Comparison of ENCODE assay signal across 26 mouse cellular contexts in the genomic region with DNA sequence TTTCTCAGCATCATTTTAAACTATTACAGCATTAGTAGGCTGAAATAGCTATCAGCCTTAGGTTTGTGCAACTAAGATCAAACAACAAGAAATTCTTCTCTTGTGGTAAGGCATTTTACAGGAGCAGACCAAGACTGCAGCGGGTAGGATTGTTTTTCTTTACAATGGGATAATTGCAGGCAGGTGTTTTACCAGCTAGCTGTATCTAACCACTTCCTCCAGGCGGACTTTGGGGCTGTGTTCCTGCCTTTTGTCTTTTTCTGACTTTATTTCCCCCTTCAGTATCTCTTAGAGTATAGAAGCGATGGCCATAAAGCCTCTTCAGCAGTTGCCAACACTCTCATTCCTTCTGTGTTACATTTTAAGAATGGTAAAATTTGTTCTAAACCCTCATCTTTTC.
DNase-seq lines count a peak whose midpoint lies in the region; ATAC-seq and TF ChIP-seq lines count a peak whose summit lies in the region.
"Had no signal": no experiment of that assay in that cellular context is flagged by ENCODE, and none has a peak within 500 bp of the region (broad histone marks: within the 10 kb centered on the region; RNA-seq: fewer than 3 reads in every experiment).

No protein-coding gene starts in this region.

- no peaks in the 10 kb centered on the region for H3K9me3 ChIP-seq in midbrain, embryonic 11.5 days (ENCODE audit: control insufficient read depth, low read length)
- H3K9me3 ChIP-seq in midbrain, postnatal 0 days (ENCODE audit: low read length), result no peaks in the 10 kb centered on the region
- no peaks in the 10 kb centered on the region for H3K9me3 ChIP-seq in kidney, embryonic 14.5 days (ENCODE audit: control insufficient read depth, low read length)
- H3K9me3 ChIP-seq: forebrain, embryonic 10.5 days; forebrain, embryonic 13.5 days; G1E; heart, embryonic 10.5 days; heart, embryonic 13.5 days; hindbrain, embryonic 12.5 days; hindbrain, embryonic 15.5 days had no signal

- peak; percentile 45 for DNase-seq in midbrain, embryonic 11.5 days (ENCODE audit: low spot score, missing footprints)
- no peak for DNase-seq in midbrain, postnatal 0 days (ENCODE audit: low spot score)
- DNase-seq in thymus, postnatal 10 days (ENCODE audit: low spot score in 2 of 2), result peak; percentile 18 to 32
- DNase-seq in thymus, postnatal 36 days, result peak; percentile 15 to 36
- no peak for DNase-seq in layer of hippocampus, adult 2 months (ENCODE audit: low spot score in 2 of 2)
- DNase-seq: adrenal gland, postnatal 10 days; adrenal gland, postnatal 36 days; cerebellum, adult 18-20 months; cerebellum, adult 9-10 months; cerebellum, postnatal 14 days; gastrocnemius, adult 2 months; gastrocnemius, postnatal 14 days; heart, adult 18-20 months; heart, postnatal 14 days had no signal

- no peak overlapping the region for H3K4me2 ChIP-seq in midbrain, embryonic 11.5 days
- no peak overlapping the region for H3K4me2 ChIP-seq in midbrain, postnatal 0 days (ENCODE audit: low read depth, low read length, poor library complexity, severe bottlenecking)
- no peak overlapping the region for H3K4me2 ChIP-seq in kidney, embryonic 14.5 days (replicated peaks; ENCODE audit: low read depth, low read length)
- H3K4me2 ChIP-seq: forebrain, embryonic 13.5 days; heart, embryonic 13.5 days; hindbrain, embryonic 12.5 days; hindbrain, embryonic 15.5 days had no signal

- H3K9ac ChIP-seq in midbrain, embryonic 11.5 days (ENCODE audit: low read length), result no peak overlapping the region
- no peak overlapping the region for H3K9ac ChIP-seq in midbrain, postnatal 0 days (replicated peaks; ENCODE audit: low read length, poor library complexity, severe bottlenecking)
- H3K9ac ChIP-seq in kidney, embryonic 14.5 days (ENCODE audit: low read depth, low read length), result no peak overlapping the region
- H3K9ac ChIP-seq: forebrain, embryonic 13.5 days; heart, embryonic 13.5 days; hindbrain, embryonic 12.5 days; hindbrain, embryonic 15.5 days had no signal

- TF ChIP-seq CTCF in midbrain, postnatal 0 days (IDR thresholded peaks at IDR 0.05), result no peak
- TF ChIP-seq CTCF in layer of hippocampus, adult 2 months (conservative IDR thresholded peaks at IDR 0.05), result no peak

- WGBS in midbrain, embryonic 11.5 days, result 84% methylated on average over 3 of the region's 3 CpGs
- WGBS in midbrain, postnatal 0 days, result 87% methylated on average over 3 of the region's 3 CpGs
- 57% methylated on average over 3 of the region's 3 CpGs for WGBS in kidney, embryonic 14.5 days

- no peaks in the 10 kb centered on the region for H3K27me3 ChIP-seq in midbrain, embryonic 11.5 days (ENCODE audit: control insufficient read depth, insufficient read depth, low read length)
- H3K27me3 ChIP-seq in midbrain, postnatal 0 days (ENCODE audit: insufficient read depth, low read length), result no peaks in the 10 kb centered on the region
- H3K27me3 ChIP-seq in kidney, embryonic 14.5 days (ENCODE audit: control insufficient read depth, insufficient read depth, low read length), result no peaks in the 10 kb centered on the region
- H3K27me3 ChIP-seq: CH12.LX; forebrain, embryonic 13.5 days; heart, embryonic 13.5 days; hindbrain, embryonic 12.5 days; hindbrain, embryonic 15.5 days; Patski had no signal

- no peaks in the 10 kb centered on the region for H3K36me3 ChIP-seq in midbrain, embryonic 11.5 days (ENCODE audit: control insufficient read depth, insufficient read depth, low read length)
- no peaks in the 10 kb centered on the region for H3K36me3 ChIP-seq in midbrain, postnatal 0 days (ENCODE audit: insufficient read depth, low read length)
- H3K36me3 ChIP-seq in kidney, embryonic 14.5 days (ENCODE audit: control insufficient read depth, insufficient read depth, low read length), result no peaks in the 10 kb centered on the region
- H3K36me3 ChIP-seq: forebrain, embryonic 10.5 days; G1E; heart, embryonic 10.5 days; heart, embryonic 13.5 days; hindbrain, embryonic 12.5 days; hindbrain, embryonic 15.5 days had no signal

- no peak overlapping the region for H3K27ac ChIP-seq in midbrain, embryonic 11.5 days (ENCODE audit: low read depth, low read length)
- no peak overlapping the region for H3K27ac ChIP-seq in midbrain, postnatal 0 days (ENCODE audit: low read depth, low read length)
- H3K27ac ChIP-seq in kidney, embryonic 14.5 days (ENCODE audit: low read depth, low read length), result no peak overlapping the region
- no peak overlapping the region for H3K27ac ChIP-seq in layer of hippocampus, adult 2 months
- H3K27ac ChIP-seq: forebrain, embryonic 13.5 days; gastrocnemius, adult 2 months; heart, embryonic 10.5 days; heart, embryonic 13.5 days; hindbrain, embryonic 12.5 days; hindbrain, embryonic 15.5 days had no signal

- H3K4me1 ChIP-seq in midbrain, embryonic 11.5 days (ENCODE audit: control insufficient read depth, insufficient read depth, low read length), result no peaks in the 10 kb centered on the region
- no peaks in the 10 kb centered on the region for H3K4me1 ChIP-seq in midbrain, postnatal 0 days (ENCODE audit: insufficient read depth, low read length)
- no peaks in the 10 kb centered on the region for H3K4me1 ChIP-seq in kidney, embryonic 14.5 days (ENCODE audit: control insufficient read depth, insufficient read depth, low read length)
- H3K4me1 ChIP-seq: hindbrain, embryonic 12.5 days; hindbrain, embryonic 15.5 days had no signal

- no peak for ATAC-seq in midbrain, embryonic 11.5 days (ENCODE audit: low FRiP score)
- no peak for ATAC-seq in midbrain, postnatal 0 days (ENCODE audit: low FRiP score)
- ATAC-seq in kidney, embryonic 14.5 days (ENCODE audit: low FRiP score, low TSS enrichment), result no peak
- no peak for ATAC-seq in megakaryocyte-erythroid progenitor cell, adult 5-6 weeks (replicated peaks; ENCODE audit: low FRiP score, low TSS enrichment, poor library complexity, severe bottlenecking)
- ATAC-seq: forebrain, embryonic 13.5 days; forebrain, embryonic 16.5 days; Patski had no signal

- no peak overlapping the region for H3K4me3 ChIP-seq in midbrain, embryonic 11.5 days (ENCODE audit: low read depth, low read length)
- H3K4me3 ChIP-seq in midbrain, postnatal 0 days (ENCODE audit: low read depth, low read length), result no peak overlapping the region
- H3K4me3 ChIP-seq in kidney, embryonic 14.5 days (ENCODE audit: low read length), result no peak overlapping the region
- H3K4me3 ChIP-seq in layer of hippocampus, adult 2 months, result no peak overlapping the region
- H3K4me3 ChIP-seq: forebrain, embryonic 10.5 days; forebrain, embryonic 13.5 days; gastrocnemius, adult 2 months; heart, embryonic 10.5 days; heart, embryonic 13.5 days; hindbrain, embryonic 12.5 days; hindbrain, embryonic 15.5 days had no signal

Comparison
In these comparisons a context has a peak if more than half of its experiments do, and no peak if none do; other contexts are left out.
1. DNase-seq: peak in midbrain, embryonic 11.5 days (single experiment), thymus, postnatal 10 days (2 of 2) and thymus, postnatal 36 days (2 of 2); none in midbrain, postnatal 0 days (single experiment) and layer of hippocampus, adult 2 months (0 of 2).